Mouse (Mus musculus) thymus, postnatal 14 days (tissue): ENCODE data around the gene Gm10717.
"Not testable (repeated sequence)": the region's sequence is repeated elsewhere in the genome, so short reads cannot be mapped to it uniquely, and the experiment has no call there.

Source experiments
- DNase-seq: peaks from one replicate; pipeline ENCODE4 v3.0.0; 2021

The Gm10717 gene

GRCm38 (mm10) chr9:3026136-3026535, 919 bp downstream of the Gm10717 start:
- DNase-seq: not testable (repeated sequence)

- not testable (repeated sequence) for DNase-seq
Observed at GRCm38 (mm10) chr9:3026741-3027140, 1.5 kb downstream of the Gm10717 start.

GRCm38 (mm10) chr9:3027200-3027599, 2.0 kb downstream of the Gm10717 start:
- not testable (repeated sequence) for DNase-seq

- DNase-seq: peak; percentile 41
Observed at GRCm38 (mm10) chr9:3029276-3030000, 4.2 kb downstream of the Gm10717 start.

- not testable (repeated sequence) for DNase-seq
Observed at GRCm38 (mm10) chr9:3030677-3031318, 5.6 kb downstream of the Gm10717 start.

- not testable (repeated sequence) for DNase-seq
Observed at GRCm38 (mm10) chr9:3034299-3034698, 9.1 kb downstream of the Gm10717 start, which contains the start of gene Gm17535. Gene Gm17535 (plus strand): TSS chr9:3034599.

GRCm38 (mm10) chr9:3036577-3036976, 11.4 kb downstream of the Gm10717 start, which contains the start of gene Gm10715:
Gene Gm10715 (plus strand): TSS chr9:3036877.
- DNase-seq: not testable (repeated sequence)

GRCm38 (mm10) chr9:3038161-3038560, 12.9 kb downstream of the Gm10717 start:
- not testable (repeated sequence) for DNase-seq
